Mouse (Mus musculus): Measurements from ENCODE around the gene Smad3.

Gene Smad3

GRCm38 (mm10) chr9:63699145-63699544, 58.6 kb downstream of the Smad3 start:
- peak; percentile 43 for DNase-seq (ENCODE audit: low spot score)

GRCm38 (mm10) chr9:63698320-63699045, 59.3 kb downstream of the Smad3 start:
- DNase-seq (ENCODE audit: low spot score), result no peak

GRCm38 (mm10) chr9:63697606-63698005, 60.2 kb downstream of the Smad3 start:
- DNase-seq (ENCODE audit: low spot score), result no peak

- DNase-seq (ENCODE audit: low spot score), result no peak
These were observed 61.2 kb downstream of the Smad3 start for GRCm38 (mm10) chr9:63696463-63697105.

- no peak for DNase-seq (ENCODE audit: low spot score)
These were observed 65.8 kb downstream of the Smad3 start for GRCm38 (mm10) chr9:63691960-63692359.

GRCm38 (mm10) chr9:63690511-63690910, 67.3 kb downstream of the Smad3 start:
- DNase-seq (ENCODE audit: low spot score), result no peak

- DNase-seq (ENCODE audit: low spot score), result no peak
These were observed 70.3 kb downstream of the Smad3 start for GRCm38 (mm10) chr9:63687413-63688015.

- DNase-seq (ENCODE audit: low spot score), result no peak
These were observed 72.4 kb downstream of the Smad3 start for GRCm38 (mm10) chr9:63685352-63685751.

- DNase-seq (ENCODE audit: low spot score), result no peak
These were observed 73.5 kb downstream of the Smad3 start for GRCm38 (mm10) chr9:63684277-63684676.

GRCm38 (mm10) chr9:63682943-63683342, 74.9 kb downstream of the Smad3 start:
- no peak for DNase-seq (ENCODE audit: low spot score)

GRCm38 (mm10) chr9:63682301-63682700, 75.5 kb downstream of the Smad3 start:
- no peak for DNase-seq (ENCODE audit: low spot score)

GRCm38 (mm10) chr9:63678076-63678475, 79.7 kb downstream of the Smad3 start:
- no peak for DNase-seq (ENCODE audit: low spot score)

- DNase-seq (ENCODE audit: low spot score), result no peak
These were observed 80.2 kb downstream of the Smad3 start for GRCm38 (mm10) chr9:63677621-63678020.

GRCm38 (mm10) chr9:63674613-63675012, 83.2 kb downstream of the Smad3 start:
- DNase-seq (ENCODE audit: low spot score), result no peak

GRCm38 (mm10) chr9:63673494-63673805, 84.3 kb downstream of the Smad3 start:
- no peak for DNase-seq (ENCODE audit: low spot score)

- no peak for DNase-seq (ENCODE audit: low spot score)
These were observed 84.8 kb downstream of the Smad3 start for GRCm38 (mm10) chr9:63672797-63673493.

- no peak for DNase-seq (ENCODE audit: low spot score)
These were observed 88.0 kb downstream of the Smad3 start for GRCm38 (mm10) chr9:63669816-63670215.

- no peak for DNase-seq (ENCODE audit: low spot score)
These were observed 89.2 kb downstream of the Smad3 start for GRCm38 (mm10) chr9:63668621-63669020.

GRCm38 (mm10) chr9:63667373-63667724, 90.4 kb downstream of the Smad3 start:
- DNase-seq (ENCODE audit: low spot score), result no peak

- DNase-seq (ENCODE audit: low spot score), result no peak
These were observed 91.0 kb downstream of the Smad3 start for GRCm38 (mm10) chr9:63666612-63667372.

GRCm38 (mm10) chr9:63664792-63665646, 92.8 kb downstream of the Smad3 start:
- peak; percentile 52 for DNase-seq (ENCODE audit: low spot score)
